Mouse (Mus musculus): ENCODE results near the gene Apela.

GRCm38 (mm10) chr8:65037117-65037533 is at the start of gene Apela:
- TF ChIP-seq CTCF (IDR thresholded peaks at IDR 0.05; ENCODE audit: low read depth, low read length) (no peak), TAL1 (conservative IDR thresholded peaks at IDR 0.05; ENCODE audit: low read depth, low read length) (no peak)

All from G1E (cell line).